Mouse (Mus musculus): Measurements from ENCODE around the gene Misp. TPM values are rescaled to one million over a fixed set of nuclear protein-coding genes. Genes with fewer than 3 reads are reported as not detected.

The Misp gene
- polyA plus RNA-seq, 1 experiment: not detected

DNA sequence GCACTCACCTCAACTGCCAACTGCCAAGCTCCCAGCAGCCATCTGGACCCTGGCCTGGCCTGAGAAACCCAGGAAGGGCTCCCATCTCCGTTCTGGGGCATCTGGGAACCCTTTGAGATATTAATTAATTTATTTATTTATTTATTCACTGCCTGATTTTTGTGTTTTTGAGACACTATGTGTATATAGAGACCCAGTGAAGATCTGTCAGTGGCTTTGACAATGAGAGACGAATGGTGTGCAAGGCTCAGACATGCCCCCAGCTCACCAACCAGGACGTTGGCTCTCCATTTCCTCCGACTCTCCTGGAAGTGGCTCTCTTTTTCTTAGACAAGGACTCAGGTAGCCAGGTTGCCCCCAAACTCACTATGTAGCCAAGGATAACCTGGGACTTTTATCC is 29.9 kb upstream of the Misp start, which contains the start of gene Prss57:
Gene Prss57, minus strand, starts transcription at position 101 of the 400 bp plus-strand sequence.
- TF ChIP-seq GATA1 (IDR thresholded peaks at IDR 0.05; ENCODE audit: low read length): no peak

DNA sequence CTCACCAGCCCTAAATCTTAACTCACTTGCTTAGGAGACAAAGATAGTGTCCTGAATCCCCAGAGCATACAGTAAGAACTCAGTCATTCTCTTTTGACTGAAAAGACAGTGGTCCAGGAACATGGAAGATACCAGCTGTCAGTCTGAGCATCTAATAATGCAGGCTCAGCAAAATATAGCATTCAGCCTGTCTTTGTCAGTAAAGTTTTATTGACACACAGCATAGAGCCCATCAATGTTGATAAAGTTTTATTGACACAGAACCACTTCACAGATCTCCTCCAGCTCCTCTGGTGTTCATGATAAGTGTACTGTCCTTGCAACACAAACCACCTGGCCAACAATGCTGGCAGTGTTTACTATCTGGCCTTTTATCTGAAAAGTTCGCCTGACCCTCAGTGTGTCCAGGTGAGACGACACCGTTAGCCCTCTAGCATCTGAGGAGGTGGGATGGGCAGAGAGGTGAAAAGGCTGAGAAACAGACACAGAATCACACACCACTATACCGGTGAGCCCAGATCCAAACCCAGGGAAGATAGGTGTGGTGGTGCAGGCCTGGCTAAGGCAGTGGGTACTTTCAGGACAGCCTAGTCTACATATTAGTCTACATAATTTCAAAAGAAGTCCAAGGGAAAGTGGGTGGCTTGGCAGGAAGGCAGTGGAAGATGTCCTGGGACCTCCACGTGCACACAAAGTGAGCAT is 28.3 kb upstream of the Misp start:
- no peak for TF ChIP-seq GATA1 (IDR thresholded peaks at IDR 0.05; ENCODE audit: low read length)

- no peak for TF ChIP-seq GATA1 (IDR thresholded peaks at IDR 0.05; ENCODE audit: low read length)
These were observed 27.6 kb upstream of the Misp start, which contains the start of gene Palm for GRCm38 (mm10) chr10:79793051-79793737. TSS of gene Palm (plus strand) at chr10:79793572.

- no peak for TF ChIP-seq GATA1 (IDR thresholded peaks at IDR 0.05; ENCODE audit: low read length)
These were observed 26.9 kb upstream of the Misp start for GRCm38 (mm10) chr10:79793738-79794490.

- no peak for TF ChIP-seq GATA1 (IDR thresholded peaks at IDR 0.05; ENCODE audit: low read length)
These were observed 26.3 kb upstream of the Misp start for GRCm38 (mm10) chr10:79794491-79794931.

DNA sequence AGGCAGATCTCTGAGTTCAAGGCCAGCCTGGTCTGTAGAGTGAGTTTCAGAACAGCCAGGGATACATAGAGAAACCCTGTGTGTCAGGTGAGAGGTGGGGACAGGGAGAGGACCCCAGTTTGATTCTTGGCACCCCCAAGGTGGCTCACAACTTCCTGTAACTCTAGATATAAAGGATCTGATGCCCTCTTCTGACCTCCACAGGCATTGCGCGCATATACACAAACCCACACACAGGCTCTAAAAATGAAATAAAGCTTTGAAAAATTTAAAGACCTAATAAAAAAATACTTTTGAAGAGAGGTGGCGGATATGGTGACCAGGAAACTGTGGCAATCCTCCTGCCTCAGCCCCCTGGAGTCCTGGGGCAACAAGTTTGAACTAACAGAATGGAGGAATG is 24.9 kb upstream of the Misp start:
- TF ChIP-seq GATA1 (IDR thresholded peaks at IDR 0.05; ENCODE audit: low read length): no peak

DNA sequence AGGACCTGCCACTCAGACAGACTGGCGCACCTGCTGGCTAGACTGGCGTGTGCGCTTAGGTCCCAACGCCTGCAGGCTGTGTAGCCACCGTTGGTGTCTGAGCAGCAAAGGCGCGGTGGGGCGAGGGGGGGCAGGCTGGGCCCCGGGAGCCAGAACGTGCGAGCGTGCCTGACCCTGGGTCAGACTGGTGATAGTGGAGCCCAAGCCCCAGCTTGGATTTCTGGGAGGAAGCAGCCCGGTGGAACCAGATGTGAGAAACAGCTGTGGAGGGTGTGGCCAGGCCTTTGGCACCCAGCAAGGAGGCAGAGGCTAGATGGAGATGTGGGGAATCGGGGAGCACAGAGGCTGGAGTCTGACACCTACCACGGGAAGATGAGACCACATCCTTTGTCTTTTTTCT is 23.5 kb upstream of the Misp start:
- TF ChIP-seq GATA1 (IDR thresholded peaks at IDR 0.05; ENCODE audit: low read length): no peak

DNA sequence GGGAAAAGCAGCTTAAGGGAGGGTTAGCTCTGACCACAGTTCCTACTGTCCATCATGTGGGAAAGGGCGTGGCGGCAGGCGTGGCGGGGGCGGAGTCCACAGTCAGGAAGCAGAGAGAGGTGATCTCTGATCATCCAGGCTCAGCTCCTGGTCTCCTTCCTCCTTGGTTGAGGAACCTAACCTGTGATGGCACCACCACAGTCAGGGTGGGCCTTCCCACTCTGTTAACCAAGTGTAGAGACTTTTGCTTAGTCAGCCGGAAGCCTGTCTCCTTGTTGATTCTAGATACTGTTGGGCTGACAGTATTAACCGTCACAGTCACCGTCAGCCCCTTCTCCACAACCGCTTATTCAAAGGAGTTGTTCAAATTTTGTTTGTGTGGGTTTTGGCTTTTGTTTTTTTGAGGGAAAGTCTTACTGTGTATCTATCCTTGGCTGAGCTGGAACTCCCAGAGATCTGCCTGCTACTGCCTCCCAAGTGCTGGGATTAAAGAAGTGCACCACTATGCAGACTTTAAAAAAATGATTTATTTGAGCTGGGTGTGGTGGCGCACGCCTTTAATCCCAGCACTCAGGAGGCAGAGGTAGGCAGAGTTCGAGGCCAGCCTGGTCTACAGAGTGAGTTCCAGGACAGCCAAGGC is 22.4 kb upstream of the Misp start:
- TF ChIP-seq GATA1 (IDR thresholded peaks at IDR 0.05; ENCODE audit: low read length): no peak

- TF ChIP-seq GATA1 (IDR thresholded peaks at IDR 0.05; ENCODE audit: low read length): no peak
These were observed 20.3 kb upstream of the Misp start for GRCm38 (mm10) chr10:79800508-79800907.

- TF ChIP-seq GATA1 (IDR thresholded peaks at IDR 0.05; ENCODE audit: low read length): no peak
These were observed 19.0 kb upstream of the Misp start for GRCm38 (mm10) chr10:79801837-79802236.

- no peak for TF ChIP-seq GATA1 (IDR thresholded peaks at IDR 0.05; ENCODE audit: low read length)
These were observed 18.3 kb upstream of the Misp start for GRCm38 (mm10) chr10:79802331-79802971.

DNA sequence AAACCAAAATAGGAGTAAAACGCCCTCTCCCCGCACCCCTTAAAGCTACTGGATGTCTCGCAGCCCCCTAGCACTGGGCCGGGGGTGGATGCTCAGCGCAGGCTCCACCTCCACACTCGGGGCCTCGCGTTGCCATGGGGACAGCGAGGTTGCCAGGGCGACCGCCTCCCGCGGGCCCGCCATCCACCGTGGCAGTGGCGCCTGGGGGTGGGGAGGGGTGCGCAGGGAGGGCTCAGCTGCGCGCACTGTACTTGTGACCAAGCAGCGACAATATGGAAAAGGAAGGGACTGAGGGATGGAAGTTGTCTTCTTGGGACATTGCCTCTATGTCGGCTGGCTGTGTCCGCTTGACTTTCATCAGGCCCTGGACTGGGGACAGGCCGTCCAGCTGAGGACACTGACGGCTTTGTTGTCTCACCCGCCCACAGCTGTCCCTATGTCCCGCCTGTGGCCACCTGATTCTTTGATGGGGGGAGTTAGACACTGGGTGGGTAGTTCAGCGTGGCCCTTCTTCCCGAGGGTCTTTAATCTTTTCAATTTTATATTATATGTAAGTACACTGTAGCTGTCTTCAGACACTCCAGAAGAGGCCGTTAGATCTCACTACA is 17.0 kb upstream of the Misp start:
- TF ChIP-seq GATA1 (IDR thresholded peaks at IDR 0.05; ENCODE audit: low read length): no peak

- no peak for TF ChIP-seq GATA1 (IDR thresholded peaks at IDR 0.05; ENCODE audit: low read length)
These were observed 15.2 kb upstream of the Misp start for GRCm38 (mm10) chr10:79805636-79806035.

GRCm38 (mm10) chr10:79806331-79806730 is 14.5 kb upstream of the Misp start:
- TF ChIP-seq GATA1 (IDR thresholded peaks at IDR 0.05; ENCODE audit: low read length): no peak

GRCm38 (mm10) chr10:79806972-79807371 is 13.8 kb upstream of the Misp start:
- no peak for TF ChIP-seq GATA1 (IDR thresholded peaks at IDR 0.05; ENCODE audit: low read length)

Data from G1E-ER4 (cell line).